Mouse (Mus musculus): Measurements from ENCODE around the gene Tjp1. TPM values are rescaled to one million over a fixed set of nuclear protein-coding genes. Genes with fewer than 3 reads are reported as not detected.

The Tjp1 gene
- polyA plus RNA-seq, 1 experiment from 2014 or later, result 3.1 TPM

GRCm38 (mm10) chr7:65413946-65414945 is 113.3 kb downstream of the Tjp1 start:
- WGBS (ENCODE audit: insufficient replicate concordance), result 54% methylated on average over 13 of the region's 13 CpGs
- Histone ChIP-seq H3K4me1 (replicated peaks) (no peaks in the 10 kb centered on the region), H3K4me2 (no peak overlapping the region), H3K27me3 (0 out of 2 replicates have a peak, but pooled peaks cover 3% of the 10 kb centered on the region), H3K9ac (no peak overlapping the region), H3K27ac (replicated peaks) (no peak overlapping the region), H3K36me3 (replicated peaks) (no peaks in the 10 kb centered on the region), H3K4me3 (replicated peaks) (no peak overlapping the region), H3K9me3 (replicated peaks) (no peaks in the 10 kb centered on the region)
- ATAC-seq (ENCODE audit: insufficient read depth), result no peak

- Histone ChIP-seq H3K36me3 (replicated peaks) (no peaks in the 10 kb centered on the region), H3K4me2 (no peak overlapping the region), H3K9ac (no peak overlapping the region), H3K27me3 (no peaks in the 10 kb centered on the region), H3K4me1 (replicated peaks) (no peaks in the 10 kb centered on the region), H3K4me3 (replicated peaks) (no peak overlapping the region), H3K27ac (replicated peaks) (no peak overlapping the region), H3K9me3 (replicated peaks) (no peaks in the 10 kb centered on the region)
- ATAC-seq (ENCODE audit: insufficient read depth), result no peak
- WGBS (ENCODE audit: insufficient replicate concordance), result 18% methylated on average over 7 of the region's 7 CpGs
Measured at GRCm38 (mm10) chr7:65410668-65411067, 116.9 kb downstream of the Tjp1 start.

GRCm38 (mm10) chr7:65406427-65406826 is 121.2 kb downstream of the Tjp1 start:
- no peak overlapping the region for H3K27ac ChIP-seq (replicated peaks)
- H3K9ac ChIP-seq, result no peak overlapping the region
- no peaks in the 10 kb centered on the region for H3K9me3 ChIP-seq (replicated peaks)
- H3K4me1 ChIP-seq (replicated peaks), result no peaks in the 10 kb centered on the region
- WGBS (ENCODE audit: insufficient replicate concordance), result 53% methylated on average over 3 of the region's 3 CpGs
- no peak for ATAC-seq (ENCODE audit: insufficient read depth)
- H3K36me3 ChIP-seq (replicated peaks), result no peaks in the 10 kb centered on the region
- H3K27me3 ChIP-seq, result no peaks in the 10 kb centered on the region
- no peak overlapping the region for H3K4me3 ChIP-seq (replicated peaks)
- H3K4me2 ChIP-seq, result no peak overlapping the region

GRCm38 (mm10) chr7:65402516-65402915 is 125.1 kb downstream of the Tjp1 start:
- Histone ChIP-seq H3K27me3 (no peaks in the 10 kb centered on the region), H3K4me2 (no peak overlapping the region), H3K9me3 (replicated peaks) (no peaks in the 10 kb centered on the region), H3K36me3 (replicated peaks) (no peaks in the 10 kb centered on the region), H3K9ac (no peak overlapping the region), H3K4me3 (replicated peaks) (no peak overlapping the region), H3K27ac (replicated peaks) (no peak overlapping the region), H3K4me1 (replicated peaks) (no peaks in the 10 kb centered on the region)
- WGBS (ENCODE audit: insufficient replicate concordance), result 62% methylated on average over 5 of the region's 5 CpGs
- no peak for ATAC-seq (ENCODE audit: insufficient read depth)

- Histone ChIP-seq H3K4me3 (replicated peaks) (no peak overlapping the region), H3K27me3 (no peaks in the 10 kb centered on the region), H3K4me2 (no peak overlapping the region), H3K9me3 (replicated peaks) (no peaks in the 10 kb centered on the region), H3K27ac (replicated peaks) (no peak overlapping the region), H3K4me1 (replicated peaks) (no peaks in the 10 kb centered on the region), H3K9ac (no peak overlapping the region), H3K36me3 (replicated peaks) (no peaks in the 10 kb centered on the region)
- ATAC-seq (ENCODE audit: insufficient read depth), result no peak
Measured at GRCm38 (mm10) chr7:65401622-65402021, 126.0 kb downstream of the Tjp1 start.

GRCm38 (mm10) chr7:65395891-65396290 is 131.7 kb downstream of the Tjp1 start:
- Histone ChIP-seq H3K4me2 (no peak overlapping the region), H3K36me3 (replicated peaks) (no peaks in the 10 kb centered on the region), H3K9me3 (replicated peaks) (no peaks in the 10 kb centered on the region), H3K4me1 (replicated peaks) (peaks cover 8% of the 10 kb centered on the region; the same call in 1 of the 2 replicates), H3K4me3 (replicated peaks) (no peak overlapping the region), H3K9ac (no peak overlapping the region), H3K27me3 (peaks cover 20% of the 10 kb centered on the region), H3K27ac (replicated peaks) (no peak overlapping the region)
- ATAC-seq (ENCODE audit: insufficient read depth), result no peak
- 56% methylated on average over 4 of the region's 4 CpGs for WGBS (ENCODE audit: insufficient replicate concordance)

GRCm38 (mm10) chr7:65395166-65395565 is 132.4 kb downstream of the Tjp1 start:
- Histone ChIP-seq H3K27ac (replicated peaks) (no peak overlapping the region), H3K27me3 (peaks cover 20% of the 10 kb centered on the region), H3K9ac (no peak overlapping the region), H3K4me1 (replicated peaks) (peaks cover 8% of the 10 kb centered on the region; the same call in 1 of the 2 replicates), H3K4me2 (no peak overlapping the region), H3K9me3 (replicated peaks) (no peaks in the 10 kb centered on the region), H3K4me3 (replicated peaks) (no peak overlapping the region), H3K36me3 (replicated peaks) (no peaks in the 10 kb centered on the region)
- ATAC-seq (ENCODE audit: insufficient read depth), result no peak
- WGBS (ENCODE audit: insufficient replicate concordance), result 66% methylated on average over 5 of the region's 5 CpGs

GRCm38 (mm10) chr7:65394672-65395071 is 132.9 kb downstream of the Tjp1 start:
- Histone ChIP-seq H3K9ac (no peak overlapping the region), H3K36me3 (replicated peaks) (no peaks in the 10 kb centered on the region), H3K27me3 (peaks cover 20% of the 10 kb centered on the region), H3K9me3 (replicated peaks) (no peaks in the 10 kb centered on the region), H3K4me1 (replicated peaks) (peaks cover 8% of the 10 kb centered on the region; the same call in 1 of the 2 replicates), H3K4me3 (replicated peaks) (no peak overlapping the region), H3K27ac (replicated peaks) (no peak overlapping the region), H3K4me2 (no peak overlapping the region)
- WGBS (ENCODE audit: insufficient replicate concordance), result 29% methylated on average over 2 of the region's 2 CpGs
- ATAC-seq (ENCODE audit: insufficient read depth), result no peak

GRCm38 (mm10) chr7:65393704-65394452 is 133.7 kb downstream of the Tjp1 start:
- Histone ChIP-seq H3K27me3 (peaks cover 20% of the 10 kb centered on the region), H3K36me3 (replicated peaks) (no peaks in the 10 kb centered on the region), H3K9ac (no peak overlapping the region), H3K4me1 (replicated peaks) (peaks cover 8% of the 10 kb centered on the region; the same call in 1 of the 2 replicates), H3K27ac (replicated peaks) (no peak overlapping the region), H3K9me3 (replicated peaks) (no peaks in the 10 kb centered on the region), H3K4me3 (replicated peaks) (no peak overlapping the region), H3K4me2 (peak overlapping the region; percentile 44)
- WGBS (ENCODE audit: insufficient replicate concordance), result 7% methylated on average over 17 of the region's 17 CpGs
- no peak for ATAC-seq (ENCODE audit: insufficient read depth)

- Histone ChIP-seq H3K4me3 (replicated peaks) (no peak overlapping the region), H3K36me3 (replicated peaks) (no peaks in the 10 kb centered on the region), H3K27me3 (peaks cover 20% of the 10 kb centered on the region), H3K9ac (no peak overlapping the region), H3K27ac (replicated peaks) (no peak overlapping the region), H3K4me1 (replicated peaks) (peaks cover 8% of the 10 kb centered on the region; the same call in 1 of the 2 replicates), H3K9me3 (replicated peaks) (no peaks in the 10 kb centered on the region), H3K4me2 (no peak overlapping the region)
- WGBS (ENCODE audit: insufficient replicate concordance), result 46% methylated on average over 9 of the region's 9 CpGs
- ATAC-seq (ENCODE audit: insufficient read depth), result no peak
Measured at GRCm38 (mm10) chr7:65392986-65393385, 134.6 kb downstream of the Tjp1 start.

GRCm38 (mm10) chr7:65389539-65389938 is 138.0 kb downstream of the Tjp1 start:
- peaks cover 20% of the 10 kb centered on the region for H3K27me3 ChIP-seq
- H3K27ac ChIP-seq (replicated peaks), result no peak overlapping the region
- 64% methylated on average over 7 of the region's 7 CpGs for WGBS (ENCODE audit: insufficient replicate concordance)
- no peak overlapping the region for H3K4me3 ChIP-seq (replicated peaks)
- no peaks in the 10 kb centered on the region for H3K36me3 ChIP-seq (replicated peaks)
- no peak overlapping the region for H3K4me2 ChIP-seq
- H3K9me3 ChIP-seq (replicated peaks), result no peaks in the 10 kb centered on the region
- ATAC-seq (ENCODE audit: insufficient read depth), result no peak
- H3K9ac ChIP-seq, result no peak overlapping the region
- H3K4me1 ChIP-seq (replicated peaks), result peaks cover 8% of the 10 kb centered on the region; the same call in 1 of the 2 replicates

Measured in liver, embryonic 15.5 days (tissue).